Mouse (Mus musculus) spleen, postnatal 4 days (tissue): ENCODE data around the gene Tor1b.
"Not testable (repeated sequence)": the region's sequence is repeated elsewhere in the genome, so short reads cannot be mapped to it uniquely, and the experiment has no call there.

ENCODE experiments used
- DNase-seq, 2 experiments: peaks; one replicate each; pipeline ENCODE4 v3.0.0; 2022; ENCODE audit warnings: low spot score in 2 of 2

The Tor1b gene

GRCm38 (mm10) chr2:30931922-30932321, 20.8 kb upstream of the Tor1b start:
- DNase-seq, result no peak

GRCm38 (mm10) chr2:30933032-30933431, 19.7 kb upstream of the Tor1b start:
- DNase-seq, result no peak

- peak; percentile 71 to 87 for DNase-seq
Observed at GRCm38 (mm10) chr2:30933917-30934450, 18.8 kb upstream of the Tor1b start.

GRCm38 (mm10) chr2:30936808-30937207, 16.0 kb upstream of the Tor1b start:
- DNase-seq, result no peak

- DNase-seq, result no peak
Observed at GRCm38 (mm10) chr2:30937731-30938130, 15.0 kb upstream of the Tor1b start.

GRCm38 (mm10) chr2:30938574-30938991, 14.2 kb upstream of the Tor1b start:
- DNase-seq, result no peak

- DNase-seq, result no peak
Observed at GRCm38 (mm10) chr2:30941586-30941985, 11.2 kb upstream of the Tor1b start.

- not testable (repeated sequence) for DNase-seq
Observed at GRCm38 (mm10) chr2:30942116-30942515, 10.6 kb upstream of the Tor1b start.

- peak; percentile 63 to 80 for DNase-seq
Observed at GRCm38 (mm10) chr2:30942603-30943011, 10.2 kb upstream of the Tor1b start.

- DNase-seq, result no peak
Observed at GRCm38 (mm10) chr2:30952457-30952823, 319 bp upstream of the Tor1b start.

GRCm38 (mm10) chr2:30954797-30955196, 2.0 kb downstream of the Tor1b start:
- no peak for DNase-seq

GRCm38 (mm10) chr2:30957511-30957910, 4.8 kb downstream of the Tor1b start:
- no peak for DNase-seq

GRCm38 (mm10) chr2:30958726-30959125, 6.0 kb downstream of the Tor1b start:
- no peak for DNase-seq

GRCm38 (mm10) chr2:30959856-30960255, 7.1 kb downstream of the Tor1b start:
- DNase-seq, result no peak

GRCm38 (mm10) chr2:30962570-30963254, 10.0 kb downstream of the Tor1b start:
- no peak for DNase-seq

GRCm38 (mm10) chr2:30965627-30966026, 12.9 kb downstream of the Tor1b start:
- DNase-seq, result no peak

GRCm38 (mm10) chr2:30966826-30967225, 14.1 kb downstream of the Tor1b start:
- no peak for DNase-seq

GRCm38 (mm10) chr2:30967352-30968327, 14.9 kb downstream of the Tor1b start, which contains the start of gene Tor1a:
Tor1a (minus strand) TSS chr2:30967933.
- DNase-seq, result peak; percentile 87 to 93

GRCm38 (mm10) chr2:30981790-30982513, 29.2 kb downstream of the Tor1b start, which contains the start of the genes BC005624 and Usp20:
BC005624 (minus strand) TSS chr2:30982201.
Usp20 (plus strand) TSS chr2:30982279.
- peak; percentile 99 for DNase-seq

- no peak for DNase-seq
Observed at GRCm38 (mm10) chr2:30983024-30983423, 30.3 kb downstream of the Tor1b start.
